Comparison of ENCODE assay signal across 21 mouse cellular contexts in genomic region chr5:17828713-17829544, GRCm38 (mm10). TPM values are rescaled to one million over a fixed set of nuclear protein-coding genes. Genes with fewer than 3 reads are reported as not detected.
DNase-seq lines count a peak whose midpoint lies in the region; ATAC-seq and TF ChIP-seq lines count a peak whose summit lies in the region.
"Had no signal": no experiment of that assay in that cellular context is flagged by ENCODE, and none has a peak within 500 bp of the region (broad histone marks: within the 10 kb centered on the region; RNA-seq: fewer than 3 reads in every experiment).

No protein-coding gene starts in this region.

- DNase-seq in G1E (ENCODE audit: low spot score) = no peak
- no peak for DNase-seq in yolk sac, embryonic 10.5 days (ENCODE audit: low spot score)
- no peak for DNase-seq in frontal cortex, postnatal 36 days (ENCODE audit: low spot score in 2 of 2)
- no peak for DNase-seq in adrenal gland, adult (ENCODE audit: inconsistent age in 2 of 2, low spot score in 1 of 2)
- no peak for DNase-seq in adrenal gland, postnatal 4 days (ENCODE audit: low spot score in 2 of 2)
- DNase-seq: adrenal gland, postnatal 25 days; cerebellum, adult 11-12 months; forebrain, postnatal 0 days; gastrocnemius, postnatal 36 days; kidney, adult 11 months; kidney, postnatal 25 days; lung, adult 18-20 months; lung, postnatal 36 days; thymus, postnatal 36 days had no signal

- WGBS in bone marrow, adult 2 months = 71% methylated on average over 15 of the region's 15 CpGs
- 70% methylated on average over 15 of the region's 15 CpGs for WGBS in intestine, embryonic 15.5 days
- 50% methylated on average over 15 of the region's 15 CpGs for WGBS in liver, embryonic 15.5 days (ENCODE audit: insufficient replicate concordance)

- no peaks in the 10 kb centered on the region for H3K9me3 ChIP-seq in G1E (replicated peaks)
- no peaks in the 10 kb centered on the region for H3K9me3 ChIP-seq in intestine, embryonic 15.5 days
- no peaks in the 10 kb centered on the region for H3K9me3 ChIP-seq in liver, embryonic 15.5 days (replicated peaks)
- H3K9me3 ChIP-seq: embryonic facial prominence, embryonic 15.5 days; heart, embryonic 13.5 days; midbrain, embryonic 15.5 days; neural tube, embryonic 12.5 days had no signal

- H3K27ac ChIP-seq in bone marrow, adult 2 months (ENCODE audit: control insufficient read depth, insufficient read depth, low read depth, low read length, poor library complexity) = peak overlapping the region; percentile 14
- H3K27ac ChIP-seq in intestine, embryonic 15.5 days = no peak overlapping the region
- peak overlapping the region; percentile 77 for H3K27ac ChIP-seq in liver, embryonic 15.5 days (replicated peaks)
- H3K27ac ChIP-seq: embryonic facial prominence, embryonic 15.5 days; heart, embryonic 13.5 days; midbrain, embryonic 15.5 days; neural tube, embryonic 12.5 days had no signal

- no peak for TF ChIP-seq POLR2A in bone marrow, adult 2 months (IDR thresholded peaks at IDR 0.05; ENCODE audit: borderline replicate concordance, control insufficient read depth, low read depth, low read length)

- no peaks in the 10 kb centered on the region for H3K27me3 ChIP-seq in G1E (ENCODE audit: insufficient read depth, low read length)
- no peaks in the 10 kb centered on the region for H3K27me3 ChIP-seq in intestine, embryonic 15.5 days (replicated peaks)
- no peaks in the 10 kb centered on the region for H3K27me3 ChIP-seq in liver, embryonic 15.5 days
- H3K27me3 ChIP-seq: embryonic facial prominence, embryonic 15.5 days; heart, embryonic 13.5 days; midbrain, embryonic 15.5 days; neural tube, embryonic 12.5 days had no signal

- peak; percentile 41 for ATAC-seq in G1E (ENCODE audit: extremely low read depth, insufficient number of reproducible peaks, low FRiP score, poor library complexity, severe bottlenecking)
- peak; percentile 87 for ATAC-seq in intestine, embryonic 15.5 days
- peak; percentile 96 for ATAC-seq in liver, embryonic 15.5 days (ENCODE audit: insufficient read depth)
- ATAC-seq: forebrain, postnatal 0 days; midbrain, embryonic 15.5 days had no signal

- H3K4me2 ChIP-seq in intestine, embryonic 15.5 days (replicated peaks) = no peak overlapping the region
- H3K4me2 ChIP-seq in liver, embryonic 15.5 days = peak overlapping the region; percentile 41
- H3K4me2 ChIP-seq: embryonic facial prominence, embryonic 15.5 days; heart, embryonic 13.5 days; midbrain, embryonic 15.5 days; neural tube, embryonic 12.5 days had no signal

- H3K4me1 ChIP-seq in G1E (ENCODE audit: insufficient read depth, low read depth, low read length) = peaks cover 20% of the 10 kb centered on the region
- no peaks in the 10 kb centered on the region for H3K4me1 ChIP-seq in bone marrow, adult 2 months (ENCODE audit: control insufficient read depth, insufficient read depth, low read length)
- no peaks in the 10 kb centered on the region for H3K4me1 ChIP-seq in intestine, embryonic 15.5 days (replicated peaks)
- peaks cover 13% of the 10 kb centered on the region; the same call in 1 of the 2 replicates for H3K4me1 ChIP-seq in liver, embryonic 15.5 days (replicated peaks)
- H3K4me1 ChIP-seq: embryonic facial prominence, embryonic 15.5 days; midbrain, embryonic 15.5 days; neural tube, embryonic 12.5 days had no signal

- H3K4me3 ChIP-seq in G1E (ENCODE audit: low read depth, low read length) = no peak overlapping the region; the same call in 1 of the 2 replicates
- peak overlapping the region; percentile 19 for H3K4me3 ChIP-seq in bone marrow, adult 2 months (replicated peaks; ENCODE audit: control insufficient read depth, low read depth, low read length)
- no peak overlapping the region for H3K4me3 ChIP-seq in intestine, embryonic 15.5 days (replicated peaks)
- peak overlapping the region; percentile 19 for H3K4me3 ChIP-seq in liver, embryonic 15.5 days (replicated peaks)
- H3K4me3 ChIP-seq: embryonic facial prominence, embryonic 15.5 days; heart, embryonic 13.5 days; midbrain, embryonic 15.5 days; neural tube, embryonic 12.5 days had no signal

- H3K9ac ChIP-seq in intestine, embryonic 15.5 days = no peak overlapping the region
- no peak overlapping the region for H3K9ac ChIP-seq in liver, embryonic 15.5 days
- H3K9ac ChIP-seq: embryonic facial prominence, embryonic 15.5 days; forebrain, postnatal 0 days; heart, embryonic 13.5 days; midbrain, embryonic 15.5 days; neural tube, embryonic 12.5 days had no signal

- no peaks in the 10 kb centered on the region for H3K36me3 ChIP-seq in G1E (replicated peaks)
- no peaks in the 10 kb centered on the region for H3K36me3 ChIP-seq in intestine, embryonic 15.5 days
- H3K36me3 ChIP-seq in liver, embryonic 15.5 days (replicated peaks) = no peaks in the 10 kb centered on the region
- H3K36me3 ChIP-seq: embryonic facial prominence, embryonic 15.5 days; heart, embryonic 13.5 days; midbrain, embryonic 15.5 days; neural tube, embryonic 12.5 days had no signal

- no peak for TF ChIP-seq CTCF in G1E (IDR thresholded peaks at IDR 0.05; ENCODE audit: low read depth, low read length)
- TF ChIP-seq CTCF in bone marrow, adult 2 months (IDR thresholded peaks at IDR 0.05; ENCODE audit: control insufficient read depth, insufficient read depth, low read length) = no peak

RNA-seq across cellular contexts. Expression of gene Cd36, which starts 59.7 kb away (rescaled TPM):
- 3.4 and 19.6 TPM in 2 replicates for total RNA-seq in G1E (2014; fragmentation: Nextera tagmentation)
- 0.23 and 0.27 TPM in 2 replicates for total RNA-seq in G1E (2017)
- not detected in 2 replicates for polyA plus RNA-seq in G1E (2012)
- 20.1 and 36.7 TPM in 2 replicates for polyA plus RNA-seq in bone marrow, adult 2 months (2011; ENCODE audit: insufficient read depth, insufficient read length, low replicate concordance, missing spikeins)
- polyA plus RNA-seq in intestine, embryonic 15.5 days (2015; fragmentation: Nextera tagmentation; extraction: Ambion mirVana) = 31.6 and 32.8 TPM in 2 replicates
- polyA plus RNA-seq in liver, embryonic 15.5 days (2015; fragmentation: Nextera tagmentation; extraction: Ambion mirVana) = 29.5 and 29.8 TPM in 2 replicates
- total RNA-seq in adrenal gland, postnatal 4 days (2021) = 100 to 1,000 TPM; 270 to 347 TPM

Comparison
In these comparisons a context has a peak if more than half of its experiments do, and no peak if none do; other contexts are left out.
1. ATAC-seq: peak in every context shown above with its lines; median percentile 96 in liver, embryonic 15.5 days; 87 in intestine, embryonic 15.5 days; 41 in G1E.
2. H3K4me3 ChIP-seq: peak in bone marrow, adult 2 months (single experiment) and liver, embryonic 15.5 days (single experiment); none in G1E (single experiment) and intestine, embryonic 15.5 days (single experiment).
3. RNA of gene Cd36, which starts 59.7 kb away (polyA plus RNA-seq): 31.6 to 32.8 TPM in intestine, embryonic 15.5 days, 29.5 to 29.8 TPM in liver, embryonic 15.5 days and 20.1 to 36.7 TPM in bone marrow, adult 2 months; not detected in G1E; every median in the first group is over 10 times any median in the second.